Mouse (Mus musculus) liver, postnatal 0 days (tissue): ENCODE results near the gene Cacna2d2.

ENCODE experiments used
- CTCF ChIP-seq: sonication (generic); IDR thresholded peaks from 2 replicates; pipeline ENCODE4 v1.5.1; 2016; ENCODE audit warnings: antibody characterized with exemption, low read depth
- EP300 ChIP-seq: IDR thresholded peaks from 2 replicates; pipeline ENCODE4 v1.6.1; 2016; ENCODE audit warnings: antibody characterized with exemption, low read depth, mild to moderate bottlenecking

DNA sequence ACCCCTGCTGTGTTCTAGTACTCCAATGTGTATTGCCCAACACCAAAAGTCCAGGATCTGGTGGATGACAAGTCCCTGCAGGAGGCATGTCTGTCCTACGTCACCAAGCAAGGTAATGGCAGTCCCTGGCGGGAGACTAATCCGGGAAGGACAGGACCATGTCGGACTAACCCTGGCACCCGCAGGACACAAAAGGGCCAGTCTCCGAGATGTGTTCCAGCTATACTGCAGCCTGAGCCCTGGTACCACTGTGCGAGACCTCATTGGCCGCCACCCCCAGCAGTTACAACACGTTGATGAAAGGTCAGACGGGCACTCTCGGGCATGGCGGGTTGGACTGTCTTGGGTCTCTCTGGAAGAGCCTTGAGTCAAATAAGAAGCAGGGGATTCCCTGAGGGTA is 145.3 kb downstream of the Cacna2d2 start:
- TF ChIP-seq CTCF, result no peak
- TF ChIP-seq EP300, result no peak
